Comparison of ENCODE assay signal across 8 mouse cellular contexts in genomic region chr6:86545236-86545635, GRCm38 (mm10). TPM values are rescaled to one million over a fixed set of nuclear protein-coding genes. Genes with fewer than 3 reads are reported as not detected.
DNase-seq lines count a peak whose midpoint lies in the region; ATAC-seq lines count a peak whose summit lies in the region.

No protein-coding gene starts in this region.

- 49% methylated on average over 4 of the region's 4 CpGs for WGBS in heart, embryonic 12.5 days

- H3K9me3 ChIP-seq in heart, embryonic 12.5 days (replicated peaks): 0 out of 2 replicates have a peak, but pooled peaks cover 2% of the 10 kb centered on the region

- no peak overlapping the region for H3K9ac ChIP-seq in heart, embryonic 12.5 days

- H3K4me3 ChIP-seq in heart, embryonic 12.5 days: no peak overlapping the region

- no peaks in the 10 kb centered on the region for H3K27me3 ChIP-seq in heart, embryonic 12.5 days (replicated peaks)

- no peak for ATAC-seq in heart, embryonic 12.5 days (ENCODE audit: insufficient number of reproducible peaks, low FRiP score)

- peaks cover 6% of the 10 kb centered on the region; the same call in 1 of the 2 replicates for H3K4me1 ChIP-seq in heart, embryonic 12.5 days (replicated peaks)

- peaks cover 54% of the 10 kb centered on the region for H3K36me3 ChIP-seq in heart, embryonic 12.5 days

- no peak overlapping the region for H3K4me2 ChIP-seq in heart, embryonic 12.5 days

- H3K27ac ChIP-seq in heart, embryonic 12.5 days (ENCODE audit: poor library complexity, severe bottlenecking): no peak overlapping the region

- DNase-seq in heart, adult 18-20 months: peak; percentile 25 to 29
- DNase-seq in spleen, postnatal 36 days (ENCODE audit: low spot score in 2 of 2): peak; percentile 42 to 49
- DNase-seq in spleen, postnatal 14 days (ENCODE audit: low spot score in 2 of 2): no peak
- peak; percentile 69 for DNase-seq in embryo, embryonic 10 days (ENCODE audit: low spot score)
- DNase-seq in lung, postnatal 14 days: peak; percentile 38
- DNase-seq in gastrocnemius, postnatal 4 days (ENCODE audit: low spot score in 2 of 2): no peak
- DNase-seq in left cerebral cortex, adult 11 months (ENCODE audit: low spot score): no peak

RNA-seq across cellular contexts. Expression of gene Pcbp1, which starts 19.1 kb away (rescaled TPM):
- total RNA-seq in heart, adult 18-20 months (2021): 100 to 1,000 TPM; 142 to 150 TPM
- polyA plus RNA-seq in heart, embryonic 12.5 days (2016; fragmentation: Nextera tagmentation; extraction: Ambion mirVana): 415 and 416 TPM in 2 replicates
- 100 to 1,000 TPM; 235 to 247 TPM for total RNA-seq in gastrocnemius, postnatal 4 days (2021)

Comparison
In these comparisons a context has a peak if more than half of its experiments do, and no peak if none do; other contexts are left out.
1. DNase-seq: peak in heart, adult 18-20 months (2 of 2), spleen, postnatal 36 days (2 of 2), embryo, embryonic 10 days (single experiment) and lung, postnatal 14 days (single experiment); none in spleen, postnatal 14 days (0 of 2), gastrocnemius, postnatal 4 days (0 of 2) and left cerebral cortex, adult 11 months (single experiment).